Mouse (Mus musculus): ENCODE measurements at regions not wholly inside any gene's neighbourhood (a gene's known extent, or its start where the extent isn't known, plus 50 kb on each side); places are given as distances from the start of the nearest gene placed in this dataset.

- TF ChIP-seq ZC3H11A (IDR thresholded peaks at IDR 0.05; ENCODE audit: borderline replicate concordance, low read depth, low read length) (no peak), CHD2 (IDR thresholded peaks at IDR 0.05; ENCODE audit: low read depth, low read length) (no peak), ZNF384 (IDR thresholded peaks at IDR 0.05; ENCODE audit: low read depth, low read length) (no peak)
Observed at GRCm38 (mm10) chr15:27326549-27326876, 140.0 kb upstream of the Ank start.
